Mouse (Mus musculus): ENCODE results near the gene Ulk4. TPM values are rescaled to one million over a fixed set of nuclear protein-coding genes. Genes with fewer than 3 reads are reported as not detected.

Ulk4 gene
- polyA plus RNA-seq, 1 experiment from 2014 or later: 159 TPM

DNA sequence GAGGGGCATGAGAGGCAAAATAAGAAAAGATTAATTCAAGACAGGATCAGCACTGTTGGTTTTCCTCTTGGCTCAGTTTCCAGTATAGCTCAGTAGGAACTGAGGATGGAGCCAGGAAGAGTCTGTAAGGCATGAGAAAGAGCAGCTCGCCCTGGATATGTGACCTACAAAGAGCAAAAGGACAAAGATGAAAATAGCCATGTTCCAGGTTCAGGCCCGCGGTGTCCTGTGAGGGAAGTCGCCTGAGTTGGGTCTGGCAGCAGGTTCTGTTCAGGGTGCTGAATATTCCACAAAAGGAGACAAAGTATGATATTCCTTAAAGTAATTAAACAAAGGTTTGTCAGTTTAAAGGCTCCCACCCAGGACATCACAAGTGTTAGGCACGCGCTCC lies 34.8 kb upstream of the Ulk4 start:
- H3K4me1 ChIP-seq (replicated peaks): peaks cover 70% of the 10 kb centered on the region
- H3K4me3 ChIP-seq (replicated peaks): no peak overlapping the region
- no peak overlapping the region for H3K4me2 ChIP-seq (replicated peaks)
- H3K36me3 ChIP-seq: no peaks in the 10 kb centered on the region
- no peaks in the 10 kb centered on the region for H3K9me3 ChIP-seq
- no peak overlapping the region for H3K9ac ChIP-seq (replicated peaks)
- WGBS: 68% methylated on average over 6 of the region's 6 CpGs
- peak overlapping the region; percentile 82 for H3K27ac ChIP-seq
- no peaks in the 10 kb centered on the region for H3K27me3 ChIP-seq
- no peak for ATAC-seq

DNA sequence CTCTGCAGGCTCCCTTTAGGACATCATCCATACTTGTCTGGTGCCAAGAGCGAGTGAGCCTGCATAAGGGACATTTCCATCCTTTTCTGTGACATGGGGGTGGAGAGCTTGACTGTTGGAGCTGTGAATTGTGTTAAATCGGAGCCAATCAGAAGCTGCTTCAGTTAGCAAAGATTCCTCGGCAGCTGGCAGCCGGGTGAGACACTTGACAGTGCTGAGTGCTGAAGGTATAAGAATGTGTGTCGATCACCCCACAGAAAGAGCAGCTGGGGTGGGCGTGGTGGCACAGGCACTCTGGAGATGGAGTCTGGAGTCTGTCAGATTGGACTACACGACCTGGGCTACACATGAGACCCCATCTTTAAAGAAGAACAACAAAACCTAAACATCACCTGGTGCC lies 33.5 kb upstream of the Ulk4 start:
- Histone ChIP-seq H3K4me1 (replicated peaks) (peaks cover 62% of the 10 kb centered on the region), H3K9ac (replicated peaks) (no peak overlapping the region), H3K27ac (0 out of 2 replicates have a peak overlapping the region, but pooled peaks have one; percentile 31), H3K9me3 (no peaks in the 10 kb centered on the region), H3K4me3 (replicated peaks) (no peak overlapping the region), H3K27me3 (no peaks in the 10 kb centered on the region), H3K4me2 (replicated peaks) (no peak overlapping the region), H3K36me3 (no peaks in the 10 kb centered on the region)
- ATAC-seq: no peak
- WGBS: 62% methylated on average over 7 of the region's 7 CpGs

DNA sequence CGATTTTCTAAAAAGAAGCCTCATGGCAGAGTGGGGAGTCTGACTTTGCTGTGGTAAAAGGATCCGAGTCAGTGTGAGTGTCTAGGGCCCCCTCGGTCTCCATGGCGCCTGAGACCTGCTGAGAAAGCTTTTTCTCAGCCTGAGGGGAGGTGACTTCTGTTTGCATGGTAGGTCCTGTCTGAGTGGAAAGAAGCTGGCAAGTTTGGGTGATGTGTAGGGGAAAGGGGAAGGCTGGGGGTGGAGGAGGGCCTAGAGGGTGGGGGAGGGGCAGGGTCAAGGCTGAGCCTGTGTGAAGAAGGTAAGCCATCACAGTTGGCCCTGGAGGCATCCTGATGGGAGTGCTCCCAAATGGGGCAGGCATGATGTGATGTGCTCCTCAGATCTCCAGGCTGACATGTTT lies 32.3 kb upstream of the Ulk4 start:
- 20% methylated on average over 4 of the region's 4 CpGs for WGBS
- Histone ChIP-seq H3K4me1 (replicated peaks) (peaks cover 53% of the 10 kb centered on the region), H3K4me3 (replicated peaks) (no peak overlapping the region), H3K9me3 (no peaks in the 10 kb centered on the region), H3K9ac (replicated peaks) (no peak overlapping the region), H3K27me3 (no peaks in the 10 kb centered on the region), H3K27ac (no peak overlapping the region), H3K36me3 (no peaks in the 10 kb centered on the region), H3K4me2 (replicated peaks) (no peak overlapping the region)
- no peak for ATAC-seq

DNA sequence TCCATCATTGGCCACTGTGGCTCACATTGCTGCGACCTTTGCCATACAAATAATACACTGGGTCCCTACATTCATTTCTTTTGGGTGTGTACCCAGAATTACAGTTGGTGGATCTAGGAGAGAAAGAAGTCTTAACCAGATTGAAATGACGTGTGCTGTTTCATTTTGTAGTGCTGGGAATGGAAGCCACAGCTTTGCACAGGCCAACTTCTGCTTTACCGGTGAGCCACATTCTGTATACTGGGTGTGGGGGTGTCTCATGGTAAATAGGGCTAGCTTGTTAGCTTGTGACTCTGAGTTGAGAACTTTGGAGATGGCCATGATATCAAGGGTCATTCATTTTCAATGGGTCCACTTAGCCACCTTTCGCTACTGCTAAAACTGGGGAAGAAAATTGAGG lies 28.5 kb upstream of the Ulk4 start:
- H3K9ac ChIP-seq (replicated peaks): no peak overlapping the region
- WGBS: 93% methylated on average over 4 of the region's 4 CpGs
- no peak overlapping the region for H3K27ac ChIP-seq
- no peaks in the 10 kb centered on the region for H3K27me3 ChIP-seq
- H3K4me2 ChIP-seq (replicated peaks): no peak overlapping the region
- peaks cover 53% of the 10 kb centered on the region for H3K4me1 ChIP-seq (replicated peaks)
- no peaks in the 10 kb centered on the region for H3K36me3 ChIP-seq
- ATAC-seq: no peak
- H3K4me3 ChIP-seq (replicated peaks): no peak overlapping the region
- no peaks in the 10 kb centered on the region for H3K9me3 ChIP-seq

DNA sequence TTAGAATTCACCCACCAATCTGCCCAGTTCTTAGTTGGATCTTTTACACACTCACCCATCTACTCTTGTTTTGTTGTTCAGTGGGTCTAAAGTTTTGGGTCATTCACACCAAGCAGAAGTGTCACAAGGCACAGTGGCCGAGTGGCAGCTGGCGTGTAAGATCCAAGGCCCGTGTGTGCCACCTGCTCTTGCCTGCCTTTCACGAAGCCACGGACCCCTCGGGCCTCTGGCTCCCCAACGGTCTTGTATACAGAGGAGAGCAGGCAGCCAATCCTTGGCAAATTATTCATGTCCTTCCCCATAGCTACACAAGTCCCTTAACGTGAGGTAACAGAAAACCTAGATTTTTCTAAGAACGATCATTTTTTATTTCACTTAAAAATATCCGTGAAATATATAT lies 27.5 kb upstream of the Ulk4 start:
- peak overlapping the region; percentile 30; the same call in 1 of the 2 replicates for H3K27ac ChIP-seq
- peaks cover 55% of the 10 kb centered on the region for H3K4me1 ChIP-seq (replicated peaks)
- WGBS: 38% methylated on average over 10 of the region's 10 CpGs
- H3K9ac ChIP-seq (replicated peaks): no peak overlapping the region
- no peaks in the 10 kb centered on the region for H3K9me3 ChIP-seq
- no peak overlapping the region for H3K4me2 ChIP-seq (replicated peaks)
- no peak overlapping the region for H3K4me3 ChIP-seq (replicated peaks)
- ATAC-seq: no peak
- no peaks in the 10 kb centered on the region for H3K27me3 ChIP-seq
- H3K36me3 ChIP-seq: no peaks in the 10 kb centered on the region

DNA sequence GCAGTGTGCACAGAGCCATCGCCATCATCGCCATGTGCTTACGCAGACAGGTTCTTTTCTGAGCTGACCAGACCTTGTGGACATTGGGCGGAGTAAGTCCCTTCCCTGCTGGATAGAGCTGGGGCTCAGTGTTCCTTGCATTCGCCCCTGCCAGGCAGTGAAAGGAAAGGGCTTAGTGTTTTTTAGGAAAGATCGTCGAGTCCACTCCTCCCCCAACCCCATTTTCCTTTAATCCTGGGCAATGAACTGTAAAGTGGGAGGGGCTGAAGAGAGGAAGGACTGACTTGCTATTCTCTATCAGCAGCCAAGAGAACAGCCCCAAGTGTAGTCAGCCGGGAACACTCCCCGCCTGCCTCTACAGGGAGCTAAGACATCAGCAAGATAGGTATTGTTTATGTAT lies 26.8 kb upstream of the Ulk4 start:
- H3K4me3 ChIP-seq (replicated peaks): no peak overlapping the region
- H3K27ac ChIP-seq: peak overlapping the region; percentile 32; the same call in 1 of the 2 replicates
- H3K4me2 ChIP-seq (replicated peaks): peak overlapping the region; percentile 38
- H3K9me3 ChIP-seq: no peaks in the 10 kb centered on the region
- H3K36me3 ChIP-seq: no peaks in the 10 kb centered on the region
- no peaks in the 10 kb centered on the region for H3K27me3 ChIP-seq
- peaks cover 56% of the 10 kb centered on the region for H3K4me1 ChIP-seq (replicated peaks)
- no peak overlapping the region; the same call in 1 of the 2 replicates for H3K9ac ChIP-seq (replicated peaks)
- WGBS: 13% methylated on average over 9 of the region's 9 CpGs
- ATAC-seq: peak; percentile 38

DNA sequence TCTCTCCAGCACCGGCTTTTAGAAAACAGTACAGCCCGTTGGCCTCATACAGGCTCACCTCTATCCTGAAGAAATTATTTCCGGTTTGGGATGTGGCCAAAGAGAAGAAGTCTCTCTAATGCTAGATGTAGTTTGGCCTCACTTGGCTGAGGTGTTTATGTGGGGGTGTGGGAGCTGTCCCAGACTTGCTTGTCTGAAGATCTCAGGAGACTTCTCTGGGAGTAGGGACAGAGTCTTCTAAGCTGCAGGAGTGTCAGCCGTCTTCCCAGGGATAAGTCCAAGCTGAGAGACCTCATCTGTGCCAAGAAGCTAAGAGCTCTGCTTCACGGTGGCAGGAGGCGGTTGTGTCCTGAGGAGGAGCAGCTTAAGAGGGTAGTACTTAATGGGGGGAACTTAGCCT lies 26.1 kb upstream of the Ulk4 start:
- Histone ChIP-seq H3K9me3 (no peaks in the 10 kb centered on the region), H3K4me1 (replicated peaks) (peaks cover 63% of the 10 kb centered on the region), H3K27me3 (no peaks in the 10 kb centered on the region), H3K36me3 (no peaks in the 10 kb centered on the region), H3K27ac (0 out of 2 replicates have a peak overlapping the region, but pooled peaks have one; percentile 32), H3K4me3 (replicated peaks) (no peak overlapping the region), H3K9ac (replicated peaks) (no peak overlapping the region), H3K4me2 (replicated peaks) (peak overlapping the region; percentile 38; the same call in 1 of the 2 replicates)
- no peak for ATAC-seq
- WGBS: 45% methylated on average over 6 of the region's 6 CpGs

DNA sequence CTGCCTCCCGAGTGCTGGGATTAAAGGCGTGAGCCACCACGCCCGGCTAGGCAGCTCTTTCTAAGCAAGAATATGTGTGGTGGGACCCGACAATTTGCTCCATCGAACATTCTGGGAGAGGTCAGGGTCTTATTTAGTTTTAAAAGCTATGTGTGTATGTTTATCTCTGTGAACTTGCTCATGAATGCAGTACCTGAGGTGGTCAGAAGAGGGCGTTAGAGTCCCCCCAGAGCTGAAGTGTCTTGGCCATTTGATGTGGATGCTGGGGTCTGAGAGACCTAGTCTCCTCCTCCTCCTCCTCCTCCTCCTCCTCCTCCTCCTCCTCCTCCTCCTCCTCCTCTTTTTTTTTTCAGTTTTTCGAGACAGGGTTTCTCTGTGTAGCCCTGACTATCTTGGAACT lies 25.5 kb upstream of the Ulk4 start:
- H3K27ac ChIP-seq: no peak overlapping the region
- H3K9me3 ChIP-seq: no peaks in the 10 kb centered on the region
- H3K36me3 ChIP-seq: no peaks in the 10 kb centered on the region
- H3K9ac ChIP-seq (replicated peaks): no peak overlapping the region
- no peak for ATAC-seq
- no peak overlapping the region for H3K4me3 ChIP-seq (replicated peaks)
- H3K27me3 ChIP-seq: no peaks in the 10 kb centered on the region
- H3K4me1 ChIP-seq (replicated peaks): peaks cover 66% of the 10 kb centered on the region
- WGBS: 87% methylated on average over 7 of the region's 8 CpGs
- no peak overlapping the region for H3K4me2 ChIP-seq (replicated peaks)

DNA sequence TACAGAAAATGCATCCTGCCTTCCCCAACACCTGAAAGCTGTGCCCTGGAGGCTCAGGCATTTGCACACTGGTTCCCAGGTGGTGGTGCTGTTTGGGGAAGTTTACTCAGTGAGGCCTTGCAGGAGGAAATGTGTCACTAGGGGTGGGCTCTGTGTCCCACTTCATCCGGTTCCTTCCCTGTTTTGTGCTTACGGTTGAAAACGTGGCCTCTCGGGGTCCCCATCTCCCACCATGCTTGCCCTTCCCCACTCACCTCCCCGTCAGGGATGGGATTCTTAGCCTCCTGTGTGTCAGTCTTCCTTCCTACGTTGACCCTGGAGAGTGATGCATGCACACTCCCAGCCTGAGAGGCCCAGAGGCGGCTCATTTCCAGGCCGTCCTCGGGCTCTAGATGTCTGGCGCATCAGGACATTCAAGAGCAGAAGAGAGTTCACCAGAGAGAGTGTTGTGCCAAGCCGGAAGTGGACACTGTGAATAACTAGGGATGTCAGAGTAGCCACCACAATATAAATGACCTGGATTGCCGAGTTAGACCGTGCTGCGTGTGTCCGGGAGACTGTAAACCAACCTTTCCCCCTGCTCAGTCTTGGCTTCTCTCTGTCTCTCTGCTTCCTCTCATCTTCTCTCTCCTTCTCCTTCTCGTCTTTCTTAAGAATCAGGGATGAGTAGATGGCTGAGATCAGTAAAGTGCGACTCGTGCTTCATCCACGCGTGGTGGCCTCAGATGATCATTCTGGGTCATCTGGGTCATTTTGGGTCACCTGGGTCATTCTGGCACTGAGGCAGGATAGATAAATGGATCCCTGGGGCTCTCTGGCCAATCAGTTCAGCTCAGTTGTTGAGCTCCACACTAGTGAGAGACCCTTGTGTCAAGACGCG lies 24.3 kb upstream of the Ulk4 start:
- ATAC-seq: no peak
- H3K4me2 ChIP-seq (replicated peaks): peak overlapping the region; percentile 95; the same call in 1 of the 2 replicates
- H3K9ac ChIP-seq (replicated peaks): peak overlapping the region; percentile 49; the same call in 1 of the 2 replicates
- no peaks in the 10 kb centered on the region for H3K9me3 ChIP-seq
- 0 out of 2 replicates have a peak overlapping the region, but pooled peaks have one; percentile 5 for H3K27ac ChIP-seq
- H3K36me3 ChIP-seq: no peaks in the 10 kb centered on the region
- peaks cover 69% of the 10 kb centered on the region for H3K4me1 ChIP-seq (replicated peaks)
- H3K4me3 ChIP-seq (replicated peaks): no peak overlapping the region
- peaks cover 5% of the 10 kb centered on the region; the same call in 1 of the 2 replicates for H3K27me3 ChIP-seq
- WGBS: 76% methylated on average over 22 of the region's 22 CpGs

DNA sequence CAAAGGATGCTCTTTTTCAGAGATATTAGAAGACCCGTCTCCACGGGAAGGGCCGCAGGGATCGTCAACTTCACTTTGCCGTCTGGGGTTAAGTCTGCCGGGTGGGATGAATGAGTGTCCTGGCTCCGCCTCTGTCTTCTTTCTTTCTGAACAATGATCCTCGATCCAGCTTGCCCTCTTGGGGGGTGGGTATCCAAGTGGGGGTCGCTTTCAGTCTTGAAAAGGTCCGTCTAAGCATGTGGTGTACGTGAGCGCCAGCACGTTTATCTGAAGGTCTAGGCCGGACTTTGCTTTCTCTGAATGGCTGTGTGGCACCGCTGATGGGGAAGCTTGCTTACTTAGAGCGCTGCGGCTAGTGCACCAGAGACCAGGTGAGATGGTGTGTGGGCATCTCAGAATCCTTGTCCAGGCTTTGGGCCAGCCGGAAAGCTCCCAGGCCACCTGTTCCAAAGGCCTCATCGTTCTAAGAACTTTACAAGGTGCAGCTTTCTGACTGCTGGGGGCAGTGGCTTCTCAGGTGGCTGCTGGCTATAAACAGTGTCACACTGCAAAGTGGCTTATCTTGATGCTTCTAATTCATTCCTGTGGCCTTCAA lies 23.1 kb upstream of the Ulk4 start:
- WGBS: 10% methylated on average over 19 of the region's 19 CpGs
- H3K4me1 ChIP-seq (replicated peaks): peaks cover 63% of the 10 kb centered on the region
- H3K27me3 ChIP-seq: peaks cover 6% of the 10 kb centered on the region
- no peak for ATAC-seq
- peak overlapping the region; percentile 80 for H3K4me3 ChIP-seq (replicated peaks)
- H3K9ac ChIP-seq (replicated peaks): peak overlapping the region; percentile 49; the same call in 1 of the 2 replicates
- peak overlapping the region; percentile 95 for H3K4me2 ChIP-seq (replicated peaks)
- H3K36me3 ChIP-seq: no peaks in the 10 kb centered on the region
- no peaks in the 10 kb centered on the region for H3K9me3 ChIP-seq
- 0 out of 2 replicates have a peak overlapping the region, but pooled peaks have one; percentile 5 for H3K27ac ChIP-seq

DNA sequence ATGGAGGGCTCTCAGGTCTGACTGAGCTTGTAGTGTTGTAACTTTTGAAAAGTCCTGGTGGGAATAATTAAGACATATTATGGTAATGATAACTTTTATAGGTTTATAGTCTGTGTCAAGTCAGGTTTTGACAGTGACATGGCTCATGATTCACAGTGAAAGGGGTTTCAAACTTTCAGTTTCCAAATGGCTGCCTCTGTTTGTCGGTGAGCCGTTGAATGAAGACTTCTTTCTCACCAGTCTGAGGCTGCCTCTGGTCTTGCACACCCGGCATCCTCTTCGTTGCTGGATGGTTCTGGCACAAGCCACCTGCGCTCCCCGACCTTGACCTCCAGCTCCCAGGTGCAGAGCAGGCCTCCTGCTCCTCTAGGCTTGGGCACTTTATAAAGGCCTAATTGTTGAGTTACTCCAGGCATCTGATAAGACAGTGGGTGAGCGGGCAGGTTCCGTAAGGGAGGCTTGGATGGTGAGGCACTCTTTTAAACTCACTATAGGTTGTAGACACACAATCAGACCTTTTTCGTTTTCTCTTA lies 22.3 kb upstream of the Ulk4 start:
- Histone ChIP-seq H3K27me3 (peaks cover 6% of the 10 kb centered on the region), H3K9me3 (no peaks in the 10 kb centered on the region), H3K36me3 (no peaks in the 10 kb centered on the region), H3K27ac (0 out of 2 replicates have a peak overlapping the region, but pooled peaks have one; percentile 0), H3K9ac (replicated peaks) (peak overlapping the region; percentile 49; the same call in 1 of the 2 replicates), H3K4me1 (replicated peaks) (peaks cover 60% of the 10 kb centered on the region), H3K4me3 (replicated peaks) (peak overlapping the region; percentile 80), H3K4me2 (replicated peaks) (peak overlapping the region; percentile 95)
- WGBS: 38% methylated on average over 9 of the region's 9 CpGs
- ATAC-seq: no peak
